Mouse (Mus musculus) left cerebral cortex, adult 2 months (tissue): Measurements from ENCODE around the gene Obox1. TPM values are rescaled to one million over a fixed set of nuclear protein-coding genes. Genes with fewer than 3 reads are reported as not detected.
"Not testable (repeated sequence)": the region's sequence is repeated elsewhere in the genome, so short reads cannot be mapped to it uniquely, and the experiment has no call there.

Source experiments
- DNase-seq, 2 experiments: peaks; one replicate each; pipeline ENCODE4 v3.0.0; 2021 to 2022; ENCODE audit warnings: low spot score in 2 of 2, mixed read lengths in 1 of 2; ENCODE audit errors: extremely low spot score in 1 of 2
- H3K27ac ChIP-seq: fragments of 200-600 bp; 2 replicates; pipeline ENCODE4 v1.8.1; 2022
- H3K4me3 ChIP-seq: fragments of 200-600 bp; 2 replicates; pipeline ENCODE4 v1.8.1; 2022
- intact Hi-C: fragments of 180-260 bp; cut with DNase I; formaldehyde crosslinking; loops from one replicate; pipeline ENCODE4 v1.15.1; 2025
- long read RNA-seq, 2 experiments: library from polyadenylated mRNA; stranded (forward); transcript quantifications; one replicate each; pipeline ENCODE4 v2.0.0; 2021; ENCODE audit warnings: borderline mapping rate in 2 of 2
- total RNA-seq, 2 experiments: library from RNA; stranded (reverse); gene quantifications; 2 replicates each; pipeline ENCODE4 v1.2.3; 2021

Obox1 gene
- total RNA-seq = not detected
- long read RNA-seq, experiment 1 = 0 reads
- long read RNA-seq, experiment 2 = 0 reads

DNA sequence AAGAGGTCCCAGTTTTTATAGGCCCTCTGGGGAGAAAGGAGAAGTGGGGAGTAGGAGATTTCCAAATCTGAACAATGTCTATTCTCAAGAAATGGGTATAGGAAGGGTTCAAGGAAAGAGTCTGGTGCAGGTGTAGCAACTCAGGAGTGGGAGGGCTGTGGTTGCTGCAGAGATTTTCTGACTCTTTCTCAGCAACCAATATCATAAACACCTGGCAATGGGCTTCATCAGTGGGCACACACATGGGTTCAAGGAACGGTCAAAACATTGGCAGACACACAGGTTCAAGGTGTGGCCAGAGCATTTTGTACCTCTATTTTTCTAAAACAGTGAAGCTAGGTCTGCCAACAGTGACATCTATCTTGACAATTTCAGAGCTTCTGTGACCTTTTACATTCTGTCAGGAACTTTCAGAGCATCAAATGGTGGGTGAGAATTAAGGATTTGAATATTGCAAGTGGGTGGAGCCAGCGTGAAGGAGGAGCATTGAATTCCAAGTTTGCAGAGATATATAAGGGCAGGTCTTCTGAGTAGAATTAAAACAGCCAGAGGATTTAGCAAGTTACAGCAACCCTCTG lies at the start of gene Obox1, which contains the start of gene Obox2:
Gene Obox1, plus strand, starts transcription at position 528 of the 578 bp plus-strand sequence.
Gene Obox2, plus strand, starts transcription at position 301 of the 578 bp plus-strand sequence.
- H3K4me3 ChIP-seq, H3K27ac ChIP-seq, DNase-seq, intact Hi-C loops: not testable (repeated sequence)

DNA sequence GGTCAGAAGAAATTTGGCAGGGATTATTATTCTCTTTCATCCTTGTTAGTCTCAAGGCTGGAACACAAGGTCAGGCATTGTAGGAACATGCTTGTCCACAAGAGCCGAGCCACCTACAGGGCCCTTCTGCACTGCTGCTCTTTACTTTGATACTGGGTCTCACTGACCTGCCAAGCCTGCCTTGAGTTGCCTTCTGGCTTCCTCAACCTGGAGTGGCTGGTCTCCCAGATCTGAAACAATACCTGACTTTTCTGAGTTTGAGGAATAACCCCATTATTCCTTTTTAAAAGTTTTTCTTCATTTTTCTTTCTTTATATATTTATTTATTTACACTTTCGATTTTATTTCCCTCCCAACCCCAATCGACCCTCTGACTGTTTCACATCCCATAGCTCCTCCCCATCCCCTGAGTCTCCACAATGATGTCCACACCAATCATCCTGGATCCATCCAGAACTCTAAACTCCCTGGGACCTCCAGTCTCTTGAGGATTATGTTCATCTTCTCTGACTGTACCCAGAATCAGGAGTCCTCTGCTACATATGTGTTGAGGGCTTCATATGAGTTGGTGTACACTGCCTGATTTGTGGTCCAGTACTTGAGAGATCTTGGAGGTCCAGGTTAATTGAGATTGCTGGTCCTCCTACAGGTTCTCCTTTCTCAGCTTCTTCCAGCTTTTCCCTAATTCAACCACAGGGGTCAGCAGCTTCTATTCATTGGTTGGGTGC lies 10.6 kb downstream of the Obox1 start:
- intact Hi-C loops, DNase-seq, H3K4me3 ChIP-seq, H3K27ac ChIP-seq: not testable (repeated sequence)

DNA sequence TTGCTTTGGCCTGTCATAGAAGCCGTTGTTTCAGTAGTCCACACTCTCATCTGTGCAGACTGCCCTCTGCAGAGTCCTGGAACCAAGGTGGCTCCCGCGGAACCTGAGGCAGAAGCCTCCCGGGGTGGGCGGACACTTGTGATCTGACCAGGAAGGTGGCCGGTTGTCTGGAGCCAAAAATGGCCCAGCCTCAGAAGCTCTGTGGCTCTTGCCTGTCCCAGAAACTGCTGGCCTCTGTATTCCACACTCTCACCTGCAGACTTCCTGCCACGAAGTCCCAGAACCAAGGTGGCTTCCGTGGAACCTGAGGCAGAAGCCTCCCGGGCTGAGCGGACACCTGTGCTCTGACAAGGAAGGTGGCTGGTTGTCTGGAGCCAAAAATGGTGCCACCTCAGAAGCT lies 18.1 kb downstream of the Obox1 start:
- H3K27ac ChIP-seq, DNase-seq, intact Hi-C loops, H3K4me3 ChIP-seq: not testable (repeated sequence)

DNA sequence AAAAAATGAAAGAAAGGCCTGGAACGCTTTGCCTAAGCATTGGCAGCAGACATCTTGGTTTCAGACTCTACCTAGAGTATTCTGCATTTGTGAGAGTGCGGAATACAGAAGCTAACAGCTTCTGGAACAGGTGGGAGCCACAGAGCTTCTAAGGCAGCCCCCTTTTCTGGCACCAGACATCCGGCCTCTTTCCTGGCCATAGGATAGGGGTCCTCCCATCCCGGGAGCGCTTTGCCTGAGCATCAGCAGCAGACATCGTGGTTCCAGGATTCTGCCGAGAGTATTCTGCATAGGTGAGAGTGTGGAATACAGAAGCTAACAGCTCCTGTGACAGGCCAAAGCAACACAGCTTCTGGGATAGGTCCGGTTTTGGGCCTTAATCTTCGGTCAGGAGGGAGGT lies 29.3 kb downstream of the Obox1 start:
- not testable (repeated sequence) for DNase-seq, H3K27ac ChIP-seq

DNA sequence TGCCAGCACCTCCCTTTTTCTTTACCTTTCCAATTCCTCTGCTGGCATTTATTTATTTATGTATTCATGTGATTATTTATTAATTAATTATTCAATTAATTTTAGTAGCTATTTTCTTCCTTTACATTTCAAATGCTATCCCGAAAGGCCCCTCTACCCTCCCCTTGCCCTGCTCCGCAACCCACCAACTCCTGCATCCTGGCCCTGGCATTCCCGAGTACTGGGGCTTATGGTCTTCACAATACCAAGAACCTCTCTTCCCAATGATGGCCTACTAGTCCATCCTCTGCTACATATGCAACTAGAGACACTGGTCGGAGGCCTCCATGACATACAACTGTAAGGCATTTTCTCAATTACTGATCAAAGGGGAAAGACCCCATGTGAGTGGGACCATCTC lies 36.8 kb downstream of the Obox1 start:
- H3K4me3 ChIP-seq, H3K27ac ChIP-seq, intact Hi-C loops, DNase-seq: not testable (repeated sequence)

More for the DNA sequence above, 29.3 kb downstream of the Obox1 start:
- intact Hi-C loops, H3K4me3 ChIP-seq: not testable (repeated sequence)

DNA sequence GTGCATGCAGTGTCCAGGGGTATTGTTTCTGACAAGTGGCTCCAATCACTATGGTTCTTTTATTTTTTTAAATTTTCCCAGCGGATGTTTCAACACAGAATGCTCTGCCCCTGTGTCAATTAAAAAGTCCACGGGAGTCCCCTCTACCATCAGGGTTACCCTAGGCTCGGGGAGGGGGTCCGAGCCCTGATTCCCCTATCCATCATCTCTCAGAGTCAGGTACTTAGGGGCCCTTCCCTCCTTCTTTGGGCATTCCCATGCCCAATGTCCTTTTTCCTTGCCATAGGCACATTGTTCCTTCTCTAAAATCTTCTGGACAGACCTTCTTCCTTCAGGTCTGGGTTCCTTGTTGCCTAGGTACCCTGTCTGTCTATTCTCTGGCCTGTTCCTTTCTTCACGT lies 120.7 kb downstream of the Obox1 start:
- H3K27ac ChIP-seq, intact Hi-C loops, H3K4me3 ChIP-seq: not testable (repeated sequence)
- peak in 1 of 2 experiments; percentile 4 for DNase-seq

Other genes with a start within 250 kb of the Obox1 start
- gene Obox2, start 227 bp upstream of the Obox1 start, total RNA-seq = not detected